Mouse (Mus musculus): ENCODE results near the gene Cldn18.

DNA sequence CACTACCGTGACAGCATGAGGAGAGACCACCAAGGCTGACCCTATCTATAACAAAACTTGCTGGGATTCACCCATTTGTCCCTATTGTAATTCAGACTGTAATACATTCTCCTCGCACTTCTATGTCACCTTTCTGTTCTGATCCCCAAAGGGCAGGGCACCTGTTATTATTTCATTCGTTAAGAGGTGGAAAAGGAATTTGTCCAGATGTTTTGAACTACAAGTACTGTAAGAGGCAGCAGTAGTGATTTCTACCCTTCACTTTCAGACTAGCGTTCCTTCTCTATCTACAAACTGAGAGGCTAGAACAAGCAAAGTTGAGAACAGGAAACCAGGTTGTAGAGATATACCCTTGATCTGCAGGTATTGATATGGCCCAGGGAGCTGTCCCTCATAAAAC is 6.8 kb downstream of the Cldn18 start:
- TF ChIP-seq ZC3H11A (IDR thresholded peaks at IDR 0.05; ENCODE audit: borderline replicate concordance, low read depth, low read length) (no peak), HCFC1 (IDR thresholded peaks at IDR 0.05; ENCODE audit: borderline replicate concordance, insufficient read depth, low read length) (no peak), ZNF384 (IDR thresholded peaks at IDR 0.05; ENCODE audit: low read depth, low read length) (no peak), CHD2 (IDR thresholded peaks at IDR 0.05; ENCODE audit: low read depth, low read length) (no peak)

Data from ES-E14 (cell line).